Mouse (Mus musculus): ENCODE data around the gene Cux2. TPM values are rescaled to one million over a fixed set of nuclear protein-coding genes. Genes with fewer than 3 reads are reported as not detected.
A peak's percentile ranks its signal among the peaks of the same experiment; 100 is the strongest.

The Cux2 gene
- total RNA-seq, 2 experiments from 2014 or later, result 30.8 to 31.3 TPM

DNA sequence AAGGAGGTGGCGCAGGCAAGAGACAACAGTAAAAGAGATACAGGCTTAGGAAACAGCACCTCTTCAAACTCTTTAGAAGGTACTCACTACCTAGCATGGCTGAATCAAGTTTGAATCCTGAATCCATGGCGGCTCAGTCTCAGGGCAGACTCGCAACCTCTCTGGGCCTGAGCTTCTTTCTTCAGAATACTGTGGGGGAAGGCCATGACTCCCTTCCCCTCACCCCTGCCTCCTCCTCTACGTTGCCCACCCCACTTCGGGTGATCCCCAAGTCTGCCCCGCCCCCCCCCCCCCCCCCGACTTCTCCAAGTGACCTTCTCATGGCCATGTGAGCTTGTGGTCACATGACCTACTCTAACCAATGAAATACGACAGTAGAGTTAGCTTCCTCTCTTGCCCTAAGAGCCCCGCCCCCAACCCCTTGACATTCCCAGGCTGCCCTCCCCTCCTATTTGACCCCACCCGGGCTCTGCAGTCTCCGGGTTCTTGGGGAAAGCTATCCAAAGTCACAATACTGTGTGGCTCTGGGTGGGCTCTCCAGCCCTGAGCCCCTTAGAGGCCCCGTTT lies 10.9 kb upstream of the Cux2 start:
- no peak for DNase-seq (ENCODE audit: low spot score in 2 of 2)

DNA sequence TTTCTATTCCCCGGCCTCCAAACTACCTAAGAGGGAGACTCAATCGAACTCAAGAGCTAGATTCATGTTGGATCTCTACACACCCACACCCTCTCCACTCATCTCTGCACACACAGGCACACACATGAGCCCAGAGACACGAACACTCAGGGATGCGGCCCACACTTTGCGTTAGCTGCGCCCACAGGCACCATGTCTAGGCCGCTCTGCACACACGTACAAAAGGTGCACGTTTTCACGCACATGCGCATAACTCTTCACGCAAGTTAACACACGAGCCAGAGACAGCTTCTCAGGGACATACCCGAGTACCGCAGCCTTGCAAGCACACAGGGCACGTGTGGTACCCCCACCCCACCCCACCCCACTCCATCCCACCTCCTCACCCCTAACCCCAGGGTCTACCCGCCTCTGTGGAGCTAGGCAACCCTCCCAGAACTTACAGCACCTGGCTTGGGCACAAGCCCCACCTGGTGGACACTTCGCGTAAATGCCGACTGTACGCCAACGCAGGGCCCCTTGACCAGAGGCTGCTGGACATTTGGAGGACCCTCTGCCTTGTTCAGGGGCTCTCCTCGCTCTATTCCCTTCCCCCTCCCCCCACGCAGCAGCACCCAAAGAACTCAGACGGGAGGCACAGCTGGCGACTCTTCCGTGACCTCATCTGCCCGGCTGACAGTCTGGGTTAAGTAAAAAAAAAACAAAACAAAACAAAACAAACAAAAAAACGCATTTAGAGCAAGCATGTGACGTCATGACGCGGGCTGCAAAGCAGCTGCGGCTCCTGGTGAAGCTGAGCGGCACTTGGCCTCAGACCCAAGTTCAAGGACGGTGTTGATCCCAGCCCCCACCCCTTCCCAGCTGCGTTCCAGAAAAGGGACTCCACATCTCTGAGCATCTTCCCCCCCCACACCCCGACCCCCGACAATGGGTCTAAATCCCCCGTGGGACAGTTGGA lies 9.4 kb upstream of the Cux2 start:
- DNase-seq (ENCODE audit: low spot score in 2 of 2), result peak in 1 of 2 experiments; percentile 44

DNA sequence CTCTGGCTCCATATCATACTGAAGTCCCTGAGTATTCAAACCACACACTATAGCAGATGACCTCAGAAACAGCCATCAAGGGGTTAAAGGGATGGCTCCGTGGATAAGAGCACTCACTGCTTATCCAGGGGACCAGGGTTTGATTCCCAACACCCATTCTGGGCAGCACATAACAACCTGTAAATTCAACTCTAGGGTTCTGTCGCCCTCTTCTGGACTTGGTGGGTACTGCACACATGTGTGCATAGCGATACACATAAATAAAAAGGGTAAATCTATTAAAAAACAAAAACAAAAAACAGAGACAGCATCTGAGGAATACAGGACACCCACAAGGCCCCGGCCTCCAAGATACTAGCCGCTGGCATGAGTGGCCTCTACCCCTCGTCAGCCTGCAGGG lies 7.7 kb upstream of the Cux2 start:
- no peak for DNase-seq (ENCODE audit: low spot score in 2 of 2)

DNA sequence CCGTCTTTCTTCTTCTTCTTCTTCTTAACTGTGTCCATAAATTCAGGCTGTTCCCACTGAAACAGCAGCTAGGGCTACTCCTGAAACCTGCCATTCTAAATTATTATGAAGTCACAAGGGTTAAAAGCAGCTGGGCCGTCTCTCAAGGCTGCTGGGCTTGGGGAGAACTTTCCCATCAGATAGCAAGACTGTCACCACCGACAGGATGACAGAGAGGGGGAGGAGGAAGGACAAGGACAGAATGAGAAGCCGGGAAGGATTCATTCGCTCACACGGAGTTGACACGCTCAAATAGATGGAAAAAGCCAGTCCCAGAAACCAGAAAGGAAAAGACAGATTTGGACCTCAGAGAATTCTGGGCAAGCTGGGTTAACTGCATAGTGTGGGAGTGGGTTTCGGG lies 6.7 kb upstream of the Cux2 start:
- DNase-seq (ENCODE audit: low spot score in 2 of 2), result no peak

DNA sequence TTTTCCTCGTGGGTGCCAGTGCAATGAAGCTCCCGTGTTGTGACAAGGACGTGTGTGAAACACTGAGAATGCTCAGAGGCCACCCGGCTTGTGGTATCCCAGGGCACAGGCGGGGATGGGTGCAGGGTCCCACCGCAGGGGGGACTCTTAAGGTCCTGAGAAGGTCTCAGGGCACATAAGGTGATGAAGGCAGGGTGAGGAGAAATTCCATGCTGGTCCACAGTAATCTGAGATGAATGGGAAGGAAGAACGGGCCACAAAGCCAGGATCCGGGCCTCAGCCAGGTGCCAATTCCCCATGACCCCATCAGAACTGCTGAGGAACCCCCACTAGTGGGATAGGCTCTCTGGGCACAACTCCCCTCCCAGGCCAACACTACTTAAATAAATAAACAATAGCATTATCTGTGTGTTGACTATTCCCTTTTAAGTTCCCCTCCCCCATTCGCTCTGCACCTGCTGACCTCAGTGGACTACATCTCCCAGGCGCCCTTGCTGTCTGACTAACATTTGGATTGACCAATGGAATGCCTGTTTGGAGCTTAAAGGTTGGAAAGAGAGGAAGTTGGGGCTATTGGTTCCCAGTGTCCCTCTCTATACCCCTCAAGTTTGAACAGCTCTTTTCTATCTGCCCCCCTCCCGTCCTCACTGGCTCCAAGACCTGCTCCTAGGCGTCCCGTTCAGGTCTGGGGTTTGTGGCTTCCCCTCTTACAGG lies 4.4 kb upstream of the Cux2 start:
- peak in 1 of 2 experiments; percentile 53 for DNase-seq (ENCODE audit: low spot score in 2 of 2)

DNA sequence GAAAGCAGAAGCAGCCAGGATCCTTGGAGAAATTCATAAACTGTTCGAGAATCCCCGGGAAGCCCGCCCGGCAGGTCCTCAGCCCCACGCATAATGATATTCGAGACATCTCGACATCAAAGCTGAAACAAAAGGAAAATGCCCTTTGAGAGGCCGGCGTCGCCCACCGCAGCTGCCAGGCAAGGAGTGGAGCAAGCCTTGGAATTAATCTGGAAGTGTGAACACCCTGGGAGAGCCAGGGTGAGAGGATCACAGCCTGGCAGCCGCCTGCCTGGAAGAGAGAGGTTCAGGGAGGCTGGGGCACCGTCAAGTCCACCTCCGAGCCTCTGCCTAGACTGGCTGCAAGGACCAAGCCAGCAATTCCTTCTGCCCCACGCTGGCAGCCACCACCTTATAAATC lies 3.7 kb upstream of the Cux2 start:
- no peak for DNase-seq (ENCODE audit: low spot score in 2 of 2)

DNA sequence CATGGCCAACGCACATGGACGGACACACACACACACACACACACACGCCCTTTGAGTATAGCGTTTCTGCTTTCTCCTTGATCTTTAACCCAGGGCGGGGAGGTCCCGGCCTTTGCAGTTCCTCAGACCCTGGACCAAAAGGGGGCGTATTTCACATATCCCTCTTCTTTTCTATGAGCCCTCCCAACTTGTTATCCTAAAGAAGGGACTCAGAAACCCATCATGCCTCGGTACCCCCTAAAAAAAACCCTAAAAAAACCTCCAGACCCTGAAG lies 867 bp upstream of the Cux2 start:
- DNase-seq (ENCODE audit: low spot score in 2 of 2), result no peak

DNA sequence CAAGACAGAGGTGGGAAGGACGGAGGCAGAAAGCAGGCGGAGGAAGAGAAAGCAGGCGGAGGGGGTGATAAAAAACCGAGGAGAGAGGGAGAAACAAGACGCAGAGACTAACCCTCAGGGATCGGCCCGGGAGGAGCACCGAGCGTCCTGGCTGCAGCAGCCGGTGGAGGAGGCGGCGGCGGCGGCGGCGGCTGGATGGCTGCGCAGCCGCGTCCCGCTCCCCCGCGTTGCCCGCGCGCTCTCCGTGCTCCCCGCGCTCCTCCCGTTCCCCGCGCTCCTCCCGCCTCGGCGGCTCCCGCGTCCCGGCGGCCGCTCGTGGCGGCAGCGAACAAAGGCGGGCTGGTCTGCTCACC lies 262 bp downstream of the Cux2 start:
- peak; percentile 30 to 50 for DNase-seq (ENCODE audit: low spot score in 2 of 2)

DNA sequence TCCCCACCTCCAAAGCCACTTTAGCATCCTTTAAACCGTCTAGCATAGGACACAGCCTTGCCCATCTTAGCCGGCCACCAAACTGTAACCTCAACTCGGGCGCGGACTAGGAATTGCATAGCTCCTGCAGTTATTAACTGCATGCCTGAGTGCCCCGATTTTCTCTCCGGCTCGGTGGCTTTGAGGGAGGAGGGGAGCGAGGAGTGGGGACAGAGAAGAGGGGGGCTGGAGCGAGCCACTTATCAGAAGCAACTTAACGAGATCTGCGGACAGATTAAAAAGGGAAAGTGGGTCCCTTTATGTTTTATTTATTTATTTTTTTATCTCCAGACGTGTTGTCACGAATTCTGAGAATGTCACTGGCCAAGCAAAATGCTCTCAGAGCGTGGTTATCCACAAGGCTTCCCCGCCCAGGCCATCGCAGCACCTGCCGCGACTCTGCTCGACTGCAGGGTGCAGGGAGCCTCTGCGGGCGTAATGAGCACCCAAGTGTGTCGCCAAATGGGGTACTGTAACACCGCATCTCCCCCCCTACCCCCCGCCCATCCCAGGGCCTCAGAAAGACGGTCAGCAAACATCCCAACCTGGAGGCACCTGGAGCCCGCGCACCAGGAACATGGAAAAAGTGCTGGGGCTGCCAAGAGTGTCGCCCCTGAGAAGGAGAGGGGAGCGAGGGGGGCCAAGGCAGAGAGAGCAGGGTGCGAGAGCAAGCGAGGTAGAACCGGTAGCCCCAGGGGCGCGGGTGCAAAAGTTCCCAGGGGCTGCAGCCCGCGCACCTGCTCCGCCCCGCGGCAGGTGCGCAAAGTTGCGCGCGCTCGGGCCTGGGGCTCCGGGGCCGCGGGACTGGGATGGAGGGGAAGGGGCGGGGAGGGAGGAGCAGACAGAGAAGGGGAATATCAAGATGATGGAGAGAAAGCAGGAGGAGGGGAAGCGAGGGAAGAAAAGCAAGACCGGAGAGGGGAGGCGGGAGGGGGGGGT lies 927 bp downstream of the Cux2 start:
- no peak for DNase-seq (ENCODE audit: low spot score in 2 of 2)

DNA sequence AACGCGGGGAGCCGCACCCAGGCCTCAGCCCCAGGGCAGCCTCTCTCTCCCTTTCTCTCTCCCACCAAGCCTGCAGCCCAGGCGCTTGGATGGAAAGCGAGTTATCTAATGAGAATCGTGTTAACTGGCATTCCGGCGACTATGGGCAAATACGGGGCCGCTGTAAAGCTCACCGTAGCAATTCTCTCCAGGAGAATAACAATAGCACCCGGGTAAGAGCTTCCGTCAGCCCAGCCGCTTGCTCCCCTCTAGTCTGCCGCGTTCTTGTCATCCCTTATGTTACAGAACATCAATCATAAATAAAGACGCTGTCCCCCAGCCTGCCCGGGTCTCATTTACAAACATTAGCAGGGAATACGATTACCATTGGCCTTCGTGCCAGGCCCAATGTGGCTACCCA lies 1.6 kb downstream of the Cux2 start:
- DNase-seq (ENCODE audit: low spot score in 2 of 2), result no peak

DNA sequence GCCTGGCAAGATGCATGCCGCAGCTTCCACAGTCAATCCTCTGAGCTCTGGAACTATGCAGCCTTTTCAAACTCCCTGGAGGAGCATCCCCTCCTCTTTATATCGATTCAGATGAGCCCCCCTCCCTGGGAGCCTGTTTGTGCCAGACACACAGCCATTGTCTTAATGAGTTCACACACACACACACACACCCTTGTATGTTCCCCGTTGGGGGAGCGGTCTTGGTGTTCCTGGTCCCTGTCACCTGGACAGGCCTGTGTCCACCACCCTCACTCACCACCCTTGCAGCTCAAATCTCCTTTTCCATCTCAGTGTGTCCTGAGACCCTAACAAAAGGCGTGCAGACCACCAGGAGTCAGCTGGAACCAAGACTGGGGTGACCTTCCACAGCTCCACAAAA lies 2.1 kb downstream of the Cux2 start:
- DNase-seq (ENCODE audit: low spot score in 2 of 2), result no peak

DNA sequence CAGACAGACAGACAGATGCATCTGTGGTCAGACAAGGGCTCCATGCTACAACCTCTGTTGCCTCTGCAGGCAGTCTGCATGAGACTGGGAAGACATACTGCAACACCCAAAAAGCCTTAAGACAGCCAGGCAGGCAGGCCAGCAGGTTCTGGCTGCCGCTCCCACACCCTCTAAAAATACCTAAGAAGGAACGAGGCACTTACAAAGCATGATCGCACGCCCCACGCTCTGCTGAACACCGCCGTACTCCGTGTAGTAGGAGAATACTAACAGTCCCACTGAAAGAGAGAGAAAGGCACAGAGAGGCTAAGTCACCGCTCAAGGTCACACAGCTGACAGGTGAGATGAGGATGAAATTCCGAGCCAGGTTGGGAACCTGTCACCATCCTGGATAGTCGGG lies 6.3 kb downstream of the Cux2 start:
- DNase-seq (ENCODE audit: low spot score in 2 of 2), result no peak

DNA sequence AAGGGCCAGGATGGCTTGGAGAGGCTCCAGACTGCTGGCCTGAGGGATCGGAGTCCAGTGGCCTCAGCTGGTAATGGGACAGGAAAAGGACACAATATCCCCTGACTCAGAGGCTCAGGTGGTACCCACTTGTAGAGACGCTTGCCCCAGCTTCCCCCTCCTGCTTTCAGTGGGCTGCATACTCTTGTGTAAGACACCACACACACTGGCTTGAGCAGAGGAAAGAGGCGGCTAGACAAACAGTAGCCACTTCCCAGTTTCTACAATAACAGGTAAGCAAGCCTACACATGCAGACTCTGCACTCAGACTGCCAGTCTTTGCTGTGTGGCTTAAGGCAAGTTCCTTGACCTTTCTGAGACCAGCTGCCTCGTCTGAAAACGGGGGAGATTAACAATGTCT lies 14.6 kb downstream of the Cux2 start:
- no peak for DNase-seq (ENCODE audit: low spot score in 2 of 2)

DNA sequence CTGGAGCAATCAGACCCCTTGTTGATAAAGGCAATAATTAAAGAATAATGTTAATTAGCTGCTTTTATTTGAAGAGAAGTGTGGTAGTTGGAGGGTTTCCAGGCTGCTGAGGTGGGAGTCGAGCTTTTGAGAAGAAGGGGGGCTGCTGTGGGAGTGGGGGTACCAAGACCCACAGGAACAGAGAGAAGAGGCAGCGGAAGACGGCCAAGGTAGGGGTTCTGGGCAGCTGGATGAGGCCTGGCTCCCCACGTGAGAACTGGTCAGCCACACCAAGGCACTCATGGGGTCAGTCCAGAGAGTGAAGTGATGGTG lies 16.8 kb downstream of the Cux2 start:
- DNase-seq (ENCODE audit: low spot score in 2 of 2), result no peak

DNA sequence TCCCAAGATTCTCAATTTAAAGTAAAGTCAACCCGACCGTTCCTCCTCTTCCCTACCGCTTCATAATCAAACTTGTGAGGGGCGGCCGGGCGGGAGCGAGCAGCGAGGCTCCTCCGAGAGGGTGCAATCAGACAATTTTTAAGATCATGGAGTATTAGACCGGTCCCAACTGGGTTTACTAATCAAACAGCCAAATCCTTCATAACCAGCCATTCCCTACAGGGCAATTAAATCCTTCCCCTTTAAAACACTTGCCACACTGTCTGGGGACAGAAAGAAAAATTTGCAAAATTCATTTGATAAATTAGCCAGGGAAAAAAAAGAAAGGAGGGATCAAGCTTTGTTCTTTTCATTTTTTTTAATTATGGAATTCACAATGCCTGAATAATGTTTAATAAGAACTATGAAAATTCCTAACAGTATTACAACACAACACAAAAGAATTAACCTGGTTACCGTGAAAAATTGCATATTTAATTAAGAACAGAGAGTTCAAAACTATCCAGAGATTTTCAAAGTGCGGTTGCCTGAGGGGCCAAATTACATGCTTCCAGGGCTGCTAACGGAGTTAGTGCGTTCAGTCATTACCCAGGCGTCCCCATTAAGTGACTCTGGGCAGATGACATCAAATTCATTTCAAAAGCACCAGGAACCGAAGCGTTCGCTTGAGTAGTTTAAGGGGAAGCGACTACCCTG lies 17.3 kb downstream of the Cux2 start:
- no peak for DNase-seq (ENCODE audit: low spot score in 2 of 2)

DNA sequence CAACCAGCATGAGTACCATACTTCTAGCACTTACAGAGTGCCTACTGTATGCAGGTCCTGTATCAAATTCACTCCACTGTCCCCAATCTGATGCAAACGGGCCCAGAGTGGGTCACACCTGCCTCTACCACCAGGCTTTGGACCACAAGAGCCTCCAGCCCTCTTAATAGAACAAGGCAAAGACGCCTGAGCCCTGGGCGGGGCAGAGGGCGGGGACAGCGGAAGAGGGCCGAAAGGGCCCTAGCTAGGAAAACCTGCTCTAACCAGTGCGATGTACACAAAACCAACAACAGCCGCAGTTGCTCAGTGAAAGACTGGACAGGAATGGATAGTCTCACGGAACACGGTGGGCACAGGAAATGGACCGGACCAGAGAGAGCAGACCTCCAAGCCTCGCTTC lies 18.8 kb downstream of the Cux2 start:
- no peak for DNase-seq (ENCODE audit: low spot score in 2 of 2)

DNA sequence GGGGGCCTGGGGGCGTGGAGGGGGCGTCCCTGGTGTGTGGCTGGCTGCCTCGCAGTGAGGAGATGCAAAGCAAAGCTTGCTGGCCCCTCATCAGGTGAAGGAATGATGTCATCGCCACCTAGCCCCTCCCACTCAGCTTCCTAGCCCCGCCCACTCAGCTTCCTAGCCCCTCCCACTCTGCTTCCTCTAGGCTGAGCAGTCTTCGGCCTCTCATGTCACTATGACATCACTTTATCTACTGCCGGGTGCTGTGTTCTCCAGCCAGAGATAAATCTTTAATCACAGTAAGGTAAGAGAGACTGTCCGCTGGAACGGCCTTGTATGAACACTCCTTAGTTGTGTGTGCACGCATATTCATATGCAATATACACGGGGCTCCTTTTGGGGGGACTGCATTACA lies 19.3 kb downstream of the Cux2 start:
- no peak for DNase-seq (ENCODE audit: low spot score in 2 of 2)

DNA sequence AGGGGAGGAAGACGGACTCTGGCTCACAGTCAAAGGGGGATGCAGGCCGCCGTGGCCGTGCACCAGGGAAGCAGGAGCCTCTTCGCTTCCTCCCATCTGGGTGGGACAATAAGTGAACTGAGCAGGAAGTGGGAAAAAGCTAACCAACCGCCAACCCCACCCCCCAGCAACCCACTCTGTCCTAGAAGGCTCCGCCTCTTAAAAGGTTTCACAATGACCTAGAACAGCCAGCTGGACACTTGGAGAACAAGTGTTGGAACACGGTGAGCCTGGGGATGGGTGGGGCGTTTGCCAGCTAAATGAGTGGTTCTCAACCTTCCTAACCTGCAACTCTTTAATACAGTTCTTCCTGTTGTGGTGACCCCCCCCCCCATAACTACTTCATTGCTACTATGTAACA lies 23.1 kb downstream of the Cux2 start:
- DNase-seq (ENCODE audit: low spot score in 2 of 2), result no peak

DNA sequence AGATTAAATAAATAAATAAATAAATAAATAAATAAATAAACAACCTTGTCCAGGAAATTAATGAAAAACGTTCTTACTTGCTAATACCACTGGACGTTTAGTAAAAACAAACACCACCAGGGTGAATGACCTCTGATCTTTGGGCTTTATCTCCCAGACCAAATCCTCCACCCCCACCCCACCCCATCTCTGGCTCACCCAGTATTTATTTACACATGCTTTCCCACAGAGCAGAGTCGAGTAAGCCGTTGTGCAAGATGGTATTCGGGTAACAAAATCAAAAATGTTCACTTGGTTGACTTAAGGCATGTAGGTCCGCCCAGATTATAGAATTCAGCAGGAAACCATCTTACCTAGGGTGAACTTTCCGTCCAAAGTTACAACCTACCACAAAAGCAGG lies 23.6 kb downstream of the Cux2 start:
- DNase-seq (ENCODE audit: low spot score in 2 of 2), result no peak

DNA sequence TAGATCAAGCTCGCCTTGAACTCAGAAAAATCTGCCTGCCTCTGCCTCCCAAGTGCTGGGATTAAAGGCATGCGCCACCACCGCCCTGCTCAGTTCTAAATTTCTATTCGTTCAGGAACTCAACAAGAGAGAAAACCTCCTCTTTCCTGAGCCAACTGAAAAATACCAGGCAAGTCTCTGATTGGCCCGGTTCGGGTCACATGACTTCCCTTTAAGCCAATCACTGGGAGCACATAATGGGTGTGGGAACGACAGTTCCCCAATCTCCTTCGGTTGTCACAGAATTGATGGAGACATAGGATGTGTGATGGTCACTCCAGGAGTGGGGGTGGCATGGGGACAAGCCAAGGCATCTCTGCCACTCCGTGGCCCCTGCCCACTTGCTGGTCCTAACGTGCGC lies 24.8 kb downstream of the Cux2 start:
- DNase-seq (ENCODE audit: low spot score in 2 of 2), result no peak

DNA sequence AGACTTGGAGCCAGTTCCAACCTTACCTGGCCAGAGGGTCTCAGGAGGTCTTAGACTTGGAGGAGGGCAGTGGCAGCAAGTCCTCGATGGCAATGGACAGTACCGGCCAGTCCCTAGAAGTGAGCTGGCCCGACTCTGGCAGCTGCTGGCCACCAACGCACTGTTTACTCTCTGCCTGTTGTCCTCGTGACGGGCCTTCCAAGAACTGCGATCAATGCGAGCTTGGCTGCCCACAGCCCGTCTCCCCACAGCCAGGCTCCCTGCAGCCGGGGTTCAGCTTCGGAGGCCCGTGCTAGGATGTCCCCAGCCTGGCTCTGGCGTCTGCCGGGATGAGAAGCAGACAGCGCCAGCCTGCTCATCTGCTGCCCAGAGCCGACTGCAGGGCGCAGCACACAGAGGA lies 30.6 kb downstream of the Cux2 start:
- DNase-seq (ENCODE audit: low spot score in 2 of 2), result no peak
